Mouse (Mus musculus): Measurements from ENCODE around the gene Slc26a8.
A peak's percentile ranks its signal among the peaks of the same experiment; 100 is the strongest.
"Not testable (repeated sequence)": the region's sequence is repeated elsewhere in the genome, so short reads cannot be mapped to it uniquely, and the experiment has no call there.

Slc26a8 gene

GRCm38 (mm10) chr17:28689586-28690283 lies at the start of gene Slc26a8:
Slc26a8 (minus strand) TSS chr17:28690233.
- DNase-seq (ENCODE audit: low spot score in 2 of 2): peak in 1 of 2 experiments; percentile 25

DNA sequence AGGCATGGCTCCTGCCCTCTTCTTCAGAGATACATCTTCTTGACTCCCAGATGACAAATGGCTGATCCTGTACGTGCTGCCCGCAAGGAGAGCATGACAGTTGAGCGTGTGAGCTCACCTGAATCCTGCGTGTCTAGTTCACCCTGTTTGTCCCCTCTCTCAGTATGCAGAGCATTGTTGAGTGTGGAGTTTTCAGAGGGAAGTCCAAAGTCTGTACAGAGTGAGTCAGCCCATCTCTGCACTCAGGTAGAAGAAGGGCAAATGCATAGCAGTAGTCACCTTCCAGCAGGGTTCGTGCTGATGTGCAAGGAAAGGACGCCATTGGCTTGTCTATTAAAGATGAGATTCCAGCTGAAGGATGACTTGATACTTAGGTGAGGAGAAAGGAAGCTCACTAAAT lies 49.2 kb upstream of the Slc26a8 start:
- no peak for DNase-seq (ENCODE audit: low spot score in 2 of 2)

DNA sequence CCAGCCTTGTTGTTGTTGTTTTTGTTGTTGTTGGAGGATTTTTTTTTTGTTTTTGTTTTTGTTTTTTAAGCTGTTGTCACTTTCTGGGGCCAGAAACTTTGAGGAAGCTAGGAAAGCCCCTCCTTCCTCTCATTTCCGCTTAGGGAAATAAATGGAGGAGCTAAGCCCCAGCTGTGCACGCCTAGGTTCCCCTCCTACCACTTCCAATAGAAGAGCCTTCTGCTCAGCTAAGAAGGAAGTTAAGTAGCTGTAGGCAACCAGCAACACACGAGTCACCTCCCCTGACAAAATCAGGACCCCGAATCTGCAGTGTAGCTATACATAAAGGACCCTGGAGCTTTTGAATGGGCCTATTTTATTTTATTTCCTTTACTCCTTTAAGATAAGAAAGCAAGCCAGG lies 47.9 kb upstream of the Slc26a8 start:
- no peak for DNase-seq (ENCODE audit: low spot score in 2 of 2)

- no peak for DNase-seq (ENCODE audit: low spot score in 2 of 2)
Observed at GRCm38 (mm10) chr17:28736486-28736885, 46.5 kb upstream of the Slc26a8 start.

DNA sequence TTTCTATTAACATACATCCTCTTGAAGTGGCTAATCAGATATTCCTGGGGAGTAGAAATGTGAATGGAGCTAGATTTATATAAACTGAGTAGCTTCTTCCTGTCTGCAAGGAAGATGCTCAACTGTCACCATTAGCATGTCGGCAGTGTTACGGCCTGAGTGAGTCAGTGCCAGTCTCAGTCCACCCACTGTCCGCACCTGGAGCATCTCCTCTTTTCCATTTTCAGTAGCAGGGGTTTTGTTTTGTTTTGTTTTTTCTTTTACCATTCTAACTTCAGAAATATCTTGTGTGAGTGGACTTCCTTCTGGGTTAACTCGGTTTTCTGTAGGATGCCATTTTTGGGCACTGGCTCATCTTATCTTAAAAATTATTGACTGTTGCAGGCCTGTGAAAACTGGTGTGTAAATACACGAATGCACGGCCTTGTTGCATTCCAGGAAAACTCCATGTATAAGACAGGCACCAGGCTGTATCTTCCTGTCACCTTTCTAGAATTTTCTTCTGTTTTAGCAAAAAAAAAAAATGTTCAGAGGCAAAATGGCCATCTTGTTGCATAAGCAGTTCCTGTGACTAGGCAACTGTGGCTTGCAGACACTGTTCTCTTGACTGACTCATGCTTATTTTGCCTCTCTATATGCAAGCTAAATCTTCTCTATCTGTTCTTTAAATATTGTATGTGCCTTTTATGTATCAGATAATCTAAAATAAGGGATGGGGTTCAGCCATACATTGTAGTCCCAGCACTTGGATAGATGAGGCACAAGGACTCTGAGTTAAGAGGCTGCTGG lies 45.5 kb upstream of the Slc26a8 start:
- no peak for DNase-seq (ENCODE audit: low spot score in 2 of 2)

DNA sequence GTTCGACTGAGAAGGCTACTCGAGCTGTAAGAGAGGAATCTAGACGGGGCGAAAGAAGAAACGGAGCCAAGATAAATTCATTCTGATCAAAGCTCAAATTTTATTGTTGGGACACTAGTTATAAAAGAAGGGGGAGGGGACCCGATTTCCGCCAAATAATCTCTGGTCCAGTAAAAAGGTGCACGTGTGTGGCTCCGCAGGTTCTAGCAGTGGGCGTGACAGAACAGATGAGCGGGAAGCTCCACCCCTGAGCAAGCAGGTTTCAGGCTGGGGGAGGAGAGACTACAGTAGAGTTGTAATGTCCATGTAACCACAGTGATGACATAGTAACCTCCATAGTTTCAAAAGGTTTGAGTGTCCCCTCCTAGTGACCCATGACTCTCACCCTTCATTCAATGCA lies 37.5 kb upstream of the Slc26a8 start:
- not testable (repeated sequence) for DNase-seq (ENCODE audit: low spot score in 2 of 2)

DNA sequence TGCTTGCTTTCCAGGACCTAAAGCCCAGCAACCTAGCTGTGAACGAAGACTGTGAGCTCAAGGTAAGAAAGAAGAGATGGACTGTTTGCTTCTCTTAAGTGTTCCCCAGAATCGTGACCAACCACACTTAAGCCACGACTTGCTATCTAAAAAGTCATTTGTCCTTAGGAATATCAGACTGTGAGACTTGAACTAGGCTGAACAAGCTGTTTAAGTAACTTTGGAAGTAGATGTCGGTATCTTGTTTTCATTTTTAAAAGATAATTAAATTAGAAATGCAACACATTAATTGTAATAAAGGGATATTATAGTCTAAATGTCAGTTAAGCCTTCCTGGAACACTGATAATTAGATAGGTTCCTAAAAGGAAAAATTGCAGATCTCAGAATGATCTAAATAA lies 35.8 kb upstream of the Slc26a8 start, which contains the start of gene AC170998.1:
Gene AC170998.1, plus strand, starts transcription at position 301 of the 400 bp plus-strand sequence.
- no peak for DNase-seq (ENCODE audit: low spot score in 2 of 2)

DNA sequence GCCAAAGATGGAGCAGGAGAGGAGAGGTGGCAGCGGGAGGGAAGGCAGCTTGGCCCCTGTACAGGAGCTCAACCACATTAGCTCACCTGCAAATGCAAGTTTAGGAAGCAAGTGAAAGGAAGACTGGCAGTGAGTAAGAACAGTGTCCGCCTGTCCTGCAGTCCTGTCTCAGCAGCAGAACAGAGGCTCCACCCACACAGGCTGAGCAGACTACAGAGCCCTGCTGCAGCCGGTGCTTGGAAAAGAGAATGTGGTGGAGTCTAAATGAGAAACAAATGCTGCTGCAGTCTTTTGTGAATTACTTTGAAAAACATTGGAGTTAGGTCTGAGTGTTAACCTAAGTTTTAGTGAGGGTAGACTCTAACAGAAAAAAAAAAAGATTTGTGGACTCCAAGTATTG lies 27.5 kb upstream of the Slc26a8 start:
- DNase-seq (ENCODE audit: low spot score in 2 of 2): no peak

DNA sequence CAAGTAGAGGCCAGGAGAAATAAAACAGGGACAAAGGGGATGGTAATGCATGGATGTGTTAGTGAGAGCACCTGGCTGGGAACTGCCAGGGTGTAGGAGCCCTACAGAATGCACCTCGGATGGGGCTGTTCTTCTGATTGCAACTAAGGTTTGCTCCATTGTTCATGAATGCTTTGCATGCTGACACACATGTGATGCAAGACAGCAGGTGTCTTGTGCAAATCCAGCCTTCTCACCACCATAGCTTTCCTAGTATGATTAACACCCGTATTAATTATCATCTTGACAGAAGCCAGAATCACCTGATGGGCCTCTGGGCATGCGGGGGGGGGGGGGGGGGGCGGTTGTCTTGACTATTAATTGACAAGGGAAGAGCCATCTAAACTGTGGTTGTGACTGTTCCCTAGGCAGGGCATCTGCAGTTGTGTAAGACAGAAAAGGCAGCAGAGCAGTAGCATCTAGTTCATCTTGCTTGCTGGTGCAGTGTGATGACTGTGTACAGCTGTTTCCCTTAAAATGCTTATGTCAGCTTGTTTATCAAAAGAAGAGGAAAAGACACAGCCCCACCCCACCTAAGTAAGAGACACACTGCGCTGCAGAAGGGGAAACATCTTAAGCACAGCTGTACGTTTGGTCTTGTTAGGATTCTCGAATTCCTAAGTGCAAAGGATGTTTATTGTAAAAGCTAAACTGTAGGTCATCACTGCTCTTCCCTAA lies 26.0 kb upstream of the Slc26a8 start:
- no peak for DNase-seq (ENCODE audit: low spot score in 2 of 2)

DNA sequence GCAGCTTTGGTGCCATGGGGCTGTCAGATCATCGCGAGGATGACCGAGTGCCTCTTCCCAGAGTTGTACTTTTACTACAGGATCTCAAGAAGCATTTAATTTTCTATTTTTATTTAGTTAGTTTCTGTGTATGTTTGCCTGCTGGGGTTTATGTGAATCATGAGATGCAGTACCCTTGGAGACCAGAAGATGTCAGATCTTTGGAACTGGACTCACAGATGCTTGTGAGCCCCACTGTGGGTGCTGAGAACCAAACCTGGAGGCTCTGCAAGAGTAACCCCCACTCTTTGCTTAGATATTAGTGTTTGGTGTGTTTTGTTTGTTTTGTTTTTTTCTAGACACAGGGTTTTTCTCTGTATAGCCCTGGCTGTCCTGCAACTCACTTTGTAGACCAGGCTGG lies 24.0 kb upstream of the Slc26a8 start:
- DNase-seq (ENCODE audit: low spot score in 2 of 2): no peak

DNA sequence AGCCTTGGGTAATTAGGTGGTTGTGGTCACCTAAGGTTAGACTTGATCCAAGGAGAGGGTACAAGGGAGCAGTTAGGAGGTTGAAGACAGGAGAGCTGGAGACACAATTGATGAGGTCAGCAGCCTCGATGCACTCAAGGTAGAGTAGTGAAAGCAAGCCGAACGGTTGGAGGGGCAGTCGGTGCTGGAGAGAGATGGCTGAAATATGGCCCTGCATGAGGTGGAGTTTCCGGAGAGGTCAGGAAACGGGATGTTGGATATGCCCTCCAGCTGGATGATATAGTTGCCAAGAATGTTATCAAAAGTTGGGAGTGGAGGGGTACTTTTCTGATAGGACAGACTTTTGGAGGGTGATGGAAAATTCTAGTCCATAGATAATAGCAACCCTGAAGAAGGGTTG lies 22.3 kb upstream of the Slc26a8 start:
- DNase-seq (ENCODE audit: low spot score in 2 of 2): no peak

DNA sequence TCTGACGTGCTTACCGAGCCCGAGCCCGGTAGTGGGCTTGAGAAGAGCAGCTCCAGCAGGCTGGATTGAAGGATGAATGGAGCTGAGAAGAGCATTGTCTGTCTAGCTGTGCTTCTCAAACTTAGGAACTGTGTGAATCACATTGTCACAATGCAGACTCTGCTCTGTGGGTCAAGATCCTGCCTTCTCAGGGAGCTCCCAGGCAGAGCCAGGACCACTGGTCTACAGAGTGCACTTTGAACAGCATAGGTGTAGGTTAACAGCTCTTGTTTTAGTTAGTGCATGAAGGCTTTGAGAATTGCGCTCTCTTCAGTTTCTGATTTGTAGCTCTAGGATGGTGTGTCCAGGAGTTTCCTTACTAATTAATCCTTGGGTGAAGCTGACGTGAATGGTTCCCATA lies 21.2 kb upstream of the Slc26a8 start:
- no peak for DNase-seq (ENCODE audit: low spot score in 2 of 2)

DNA sequence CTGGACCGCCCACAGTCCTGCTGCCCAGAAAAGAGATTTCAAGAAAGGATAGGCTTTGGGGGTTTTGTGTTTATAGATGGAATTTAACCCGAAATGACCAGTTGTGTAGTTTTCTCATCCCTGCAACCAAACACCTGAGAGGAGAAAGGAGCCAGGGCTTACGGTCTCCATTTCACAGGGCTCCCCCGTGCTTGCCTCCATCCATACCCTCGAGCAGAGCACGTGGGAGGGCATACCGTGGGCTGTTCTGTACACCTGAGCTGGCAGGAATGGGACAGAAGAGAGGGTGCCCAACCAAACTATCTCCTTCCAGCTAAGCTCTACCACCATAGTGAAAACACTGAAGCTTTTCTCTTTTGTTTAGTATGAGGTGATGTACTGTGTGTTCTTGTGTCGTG lies 20.3 kb upstream of the Slc26a8 start:
- no peak for DNase-seq (ENCODE audit: low spot score in 2 of 2)

- no peak for DNase-seq (ENCODE audit: low spot score in 2 of 2)
Observed at GRCm38 (mm10) chr17:28709552-28710290, 19.7 kb upstream of the Slc26a8 start.

DNA sequence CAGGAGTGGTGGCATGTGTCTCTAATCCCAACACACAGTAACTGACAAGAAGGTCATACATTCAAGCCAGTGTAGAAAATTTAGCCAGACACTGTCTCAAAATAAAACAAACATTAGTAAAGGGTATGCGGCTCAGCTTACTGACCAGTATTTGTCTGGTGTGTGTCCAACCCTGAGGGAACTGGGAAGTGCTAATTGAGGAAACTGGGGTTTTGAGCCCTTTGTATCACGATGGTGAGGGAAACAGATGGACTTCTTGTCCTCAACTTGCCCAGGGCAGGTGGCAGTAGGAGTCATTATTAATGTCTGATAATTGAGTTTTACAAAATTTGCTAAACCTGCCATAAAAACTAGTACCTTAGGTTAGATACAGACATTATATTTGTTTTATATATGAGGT lies 19.0 kb upstream of the Slc26a8 start:
- DNase-seq (ENCODE audit: low spot score in 2 of 2): no peak

GRCm38 (mm10) chr17:28707816-28708215 lies 17.8 kb upstream of the Slc26a8 start:
- DNase-seq (ENCODE audit: low spot score in 2 of 2): no peak

- no peak for DNase-seq (ENCODE audit: low spot score in 2 of 2)
Observed at GRCm38 (mm10) chr17:28707136-28707627, 17.1 kb upstream of the Slc26a8 start.

- DNase-seq (ENCODE audit: low spot score in 2 of 2): no peak
Observed at GRCm38 (mm10) chr17:28706697-28707096, 16.7 kb upstream of the Slc26a8 start.

DNA sequence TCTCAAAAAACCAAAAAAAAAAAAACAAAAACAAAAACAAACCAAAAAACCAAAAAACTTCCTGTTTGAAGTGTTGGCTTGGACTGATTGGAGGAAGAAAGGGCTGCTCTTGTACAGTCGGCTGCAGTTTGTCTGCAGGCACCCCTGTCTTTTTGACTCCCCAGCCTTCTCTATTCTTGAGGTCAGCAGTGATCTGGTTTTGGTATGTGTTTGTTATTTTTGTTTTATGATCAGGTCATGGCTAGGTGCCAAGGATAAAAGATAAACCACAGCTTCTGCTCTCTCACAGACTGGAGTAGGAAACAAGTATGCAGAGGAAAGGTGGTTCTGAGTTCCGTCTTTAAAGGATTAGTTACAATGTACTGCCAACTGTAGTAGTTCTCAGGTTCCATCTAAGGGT lies 12.6 kb upstream of the Slc26a8 start:
- no peak for DNase-seq (ENCODE audit: low spot score in 2 of 2)

DNA sequence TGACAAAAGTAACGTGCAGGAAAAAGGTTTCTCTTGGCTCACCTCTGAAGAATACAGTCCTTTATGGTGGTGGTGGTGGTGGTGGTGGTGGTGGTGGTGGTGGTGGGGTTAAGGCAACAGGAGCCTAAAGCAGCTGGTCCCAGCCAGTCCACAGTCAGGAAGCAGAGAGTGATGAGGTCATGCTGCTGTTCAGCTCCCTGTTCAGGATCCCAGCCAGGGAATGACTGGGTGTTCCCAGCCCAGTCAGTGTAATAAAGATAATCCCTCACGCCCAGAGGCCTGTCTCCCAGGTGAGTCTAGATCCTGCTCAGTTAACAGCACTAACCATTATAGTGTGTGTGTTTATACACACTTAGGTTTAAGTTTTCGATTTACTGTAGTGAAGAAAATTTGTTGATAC lies 11.7 kb upstream of the Slc26a8 start:
- DNase-seq (ENCODE audit: low spot score in 2 of 2): no peak

DNA sequence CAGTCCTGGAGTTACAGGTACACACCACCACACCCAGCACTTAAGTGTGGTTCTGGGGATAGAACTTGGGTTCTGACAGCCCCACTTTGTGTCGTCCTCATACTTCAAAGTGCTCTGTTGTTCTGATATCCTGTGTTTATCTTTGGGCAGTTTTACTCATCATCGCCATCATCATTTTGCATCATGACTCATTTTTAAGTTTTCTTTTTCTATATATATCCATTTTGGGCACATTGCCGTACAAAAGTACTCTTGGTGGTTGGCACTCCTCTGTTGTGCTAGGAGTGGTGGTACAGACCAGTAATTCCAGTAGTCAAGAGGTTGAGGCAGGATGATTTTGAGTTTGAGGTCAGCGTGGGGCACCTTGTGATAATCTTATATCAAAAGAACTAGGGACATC lies 11.1 kb upstream of the Slc26a8 start:
- DNase-seq (ENCODE audit: low spot score in 2 of 2): no peak

- no peak for DNase-seq (ENCODE audit: low spot score in 2 of 2)
Observed at GRCm38 (mm10) chr17:28699789-28700188, 9.8 kb upstream of the Slc26a8 start.

Measured in spleen, postnatal 14 days (tissue).